Mouse (Mus musculus) liver, embryonic 14.5 days (tissue): Measurements from ENCODE around the gene Smndc1.

Experiments used
- CTCF ChIP-seq: IDR thresholded peaks from 2 replicates; pipeline ENCODE4 v1.5.1; 2016; ENCODE audit warnings: antibody characterized with exemption, low read depth, control low read depth
- EP300 ChIP-seq: IDR thresholded peaks from 2 replicates; pipeline ENCODE4 v1.6.1; 2016; ENCODE audit warnings: antibody characterized with exemption, low read depth

DNA sequence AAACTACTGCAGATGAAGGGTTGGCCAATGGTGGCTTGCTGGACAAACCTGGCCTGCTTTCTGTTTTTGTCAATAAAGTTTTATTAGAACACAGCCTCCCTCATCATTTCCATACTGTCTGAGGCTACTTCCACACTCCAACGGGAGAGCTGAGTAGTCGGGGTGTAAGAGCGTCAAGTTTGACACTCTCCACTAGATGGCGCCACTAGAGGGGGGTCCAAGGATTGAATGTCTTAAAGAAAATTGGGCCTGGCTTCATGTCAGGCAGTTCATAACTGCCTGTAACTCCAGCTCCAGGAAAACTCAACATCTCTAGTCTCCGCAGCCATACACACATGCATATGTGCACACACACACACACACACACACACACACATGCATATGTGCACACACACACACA, 29.5 kb upstream of the Smndc1 start:
- peak; percentile 78 for TF ChIP-seq CTCF
- TF ChIP-seq EP300, result no peak
